In genomic region chr3:152211731-152212279, GRCm38 (mm10) we compare ENCODE assay signal across 8 mouse cellular contexts. TPM values are rescaled to one million over a fixed set of nuclear protein-coding genes. Genes with fewer than 3 reads are reported as not detected.
A peak's percentile ranks its signal among the peaks of the same experiment; 100 is the strongest.
DNase-seq lines count a peak whose midpoint lies in the region; ATAC-seq and TF ChIP-seq lines count a peak whose summit lies in the region.

No protein-coding gene starts in this region.

- peak overlapping the region; percentile 85 for H3K4me3 ChIP-seq in layer of hippocampus, adult 2 months
- H3K4me3 ChIP-seq in hindbrain, embryonic 11.5 days (ENCODE audit: low read depth, low read length), result peak overlapping the region; percentile 98

- no peak for ATAC-seq in hindbrain, embryonic 11.5 days (ENCODE audit: low FRiP score)
- no peak for ATAC-seq in cerebellum, adult (ENCODE audit: insufficient number of reproducible peaks, low FRiP score, low TSS enrichment)

- no peak for TF ChIP-seq CTCF in layer of hippocampus, adult 2 months (conservative IDR thresholded peaks at IDR 0.05)

- H3K4me1 ChIP-seq in hindbrain, embryonic 11.5 days (replicated peaks; ENCODE audit: control insufficient read depth, insufficient read depth, low read length), result peaks cover 11% of the 10 kb centered on the region; the same call in 1 of the 2 replicates

- no peaks in the 10 kb centered on the region for H3K36me3 ChIP-seq in hindbrain, embryonic 11.5 days (ENCODE audit: control insufficient read depth, insufficient read depth, low read length)

- H3K9ac ChIP-seq in hindbrain, embryonic 11.5 days (ENCODE audit: low read depth, low read length), result peak overlapping the region; percentile 100

- 50% methylated on average over 7 of the region's 7 CpGs for WGBS in hindbrain, embryonic 11.5 days

- no peaks in the 10 kb centered on the region for H3K27me3 ChIP-seq in hindbrain, embryonic 11.5 days (ENCODE audit: control insufficient read depth, insufficient read depth, low read length)

- 0 out of 2 replicates have a peak overlapping the region, but pooled peaks have one; percentile 99 for H3K27ac ChIP-seq in layer of hippocampus, adult 2 months
- no peak overlapping the region for H3K27ac ChIP-seq in hindbrain, embryonic 11.5 days (ENCODE audit: low read depth, low read length)

- H3K9me3 ChIP-seq in hindbrain, embryonic 11.5 days (ENCODE audit: control insufficient read depth, low read length), result no peaks in the 10 kb centered on the region

- DNase-seq in layer of hippocampus, adult 2 months (ENCODE audit: low spot score in 2 of 2), result no peak
- no peak for DNase-seq in layer of hippocampus, postnatal 14 days (ENCODE audit: low spot score in 2 of 2)
- DNase-seq in T-cell, adult 2 months (ENCODE audit: low spot score), result peak; percentile 79
- DNase-seq in hindbrain, embryonic 11.5 days (ENCODE audit: low spot score), result no peak
- peak; percentile 18 for DNase-seq in lung, postnatal 36 days
- peak; percentile 44 for DNase-seq in thymus, postnatal 4 days
- DNase-seq in layer of hippocampus, postnatal 10 days (ENCODE audit: low spot score in 2 of 2), result no peak

- peak overlapping the region; percentile 86 for H3K4me2 ChIP-seq in hindbrain, embryonic 11.5 days (replicated peaks; ENCODE audit: low read depth, low read length)

RNA-seq across cellular contexts. Expression of gene Fubp1, which starts 1.6 kb away (rescaled TPM):
- total RNA-seq in layer of hippocampus, adult 2 months (2021), result 100 to 1,000 TPM; 123 to 140 TPM
- 100 to 1,000 TPM; 119 to 133 TPM for total RNA-seq in layer of hippocampus, postnatal 14 days (2021)
- 424 and 450 TPM in 2 replicates for polyA plus RNA-seq in hindbrain, embryonic 11.5 days (2014; fragmentation: Nextera tagmentation; extraction: Ambion mirVana)
- total RNA-seq in layer of hippocampus, postnatal 10 days (2021), result 100 to 1,000 TPM; 136 to 139 TPM

RNA-seq across cellular contexts. Expression of gene Dnajb4, which starts 1.7 kb away (rescaled TPM):
- 10 to 100 TPM; 61.5 to 62.6 TPM for total RNA-seq in layer of hippocampus, adult 2 months (2021)
- 10 to 100 TPM; 52.9 to 54.0 TPM for total RNA-seq in layer of hippocampus, postnatal 14 days (2021)
- 28.9 and 29.1 TPM in 2 replicates for polyA plus RNA-seq in hindbrain, embryonic 11.5 days (2014; fragmentation: Nextera tagmentation; extraction: Ambion mirVana)
- 10 to 100 TPM; 45.5 to 49.6 TPM for total RNA-seq in layer of hippocampus, postnatal 10 days (2021)

RNA-seq across cellular contexts. Expression of gene Gipc2, which starts 45.8 kb away (rescaled TPM):
- total RNA-seq in layer of hippocampus, adult 2 months (2021), result 1 to 10 TPM in 1 of 2 experiments, under 1 TPM in 1; 0.98 to 1.3 TPM
- total RNA-seq in layer of hippocampus, postnatal 14 days (2021), result 1 to 10 TPM; 1.4 to 3.0 TPM
- 3.1 and 5.0 TPM in 2 replicates for polyA plus RNA-seq in hindbrain, embryonic 11.5 days (2014; fragmentation: Nextera tagmentation; extraction: Ambion mirVana)
- 1 to 10 TPM; 1.3 to 2.8 TPM for total RNA-seq in layer of hippocampus, postnatal 10 days (2021)

RNA-seq across cellular contexts. Expression of gene Nexn, which starts 54.3 kb away (rescaled TPM):
- total RNA-seq in layer of hippocampus, adult 2 months (2021), result 1 to 10 TPM in 1 of 2 experiments, under 1 TPM in 1; 0.95 to 1.8 TPM
- total RNA-seq in layer of hippocampus, postnatal 14 days (2021), result 1 to 10 TPM; 1.5 to 4.7 TPM
- 5.4 and 6.1 TPM in 2 replicates for polyA plus RNA-seq in hindbrain, embryonic 11.5 days (2014; fragmentation: Nextera tagmentation; extraction: Ambion mirVana)
- 1 to 10 TPM in 1 of 2 experiments, under 1 TPM in 1; 0.87 to 1.0 TPM for total RNA-seq in layer of hippocampus, postnatal 10 days (2021)

Comparison
In these comparisons a context has a peak if more than half of its experiments do, and no peak if none do; other contexts are left out.
1. DNase-seq: peak in T-cell, adult 2 months (single experiment), lung, postnatal 36 days (single experiment) and thymus, postnatal 4 days (single experiment); none in layer of hippocampus, adult 2 months (0 of 2), layer of hippocampus, postnatal 14 days (0 of 2), hindbrain, embryonic 11.5 days (single experiment) and layer of hippocampus, postnatal 10 days (0 of 2).